Mouse (Mus musculus) liver, embryonic 14.5 days (tissue): ENCODE measurements around the gene Rgs13.

Experiments
- CTCF ChIP-seq: IDR thresholded peaks from 2 replicates; pipeline ENCODE4 v1.5.1; 2016; ENCODE audit warnings: antibody characterized with exemption, low read depth, control low read depth
- EP300 ChIP-seq: IDR thresholded peaks from 2 replicates; pipeline ENCODE4 v1.6.1; 2016; ENCODE audit warnings: antibody characterized with exemption, low read depth

GRCm38 (mm10) chr1:144200496-144200895 is 23.3 kb upstream of the Rgs13 start:
- TF ChIP-seq CTCF (no peak), EP300 (no peak)
